Mouse (Mus musculus): ENCODE data around the gene Morn1.

The Morn1 gene

DNA sequence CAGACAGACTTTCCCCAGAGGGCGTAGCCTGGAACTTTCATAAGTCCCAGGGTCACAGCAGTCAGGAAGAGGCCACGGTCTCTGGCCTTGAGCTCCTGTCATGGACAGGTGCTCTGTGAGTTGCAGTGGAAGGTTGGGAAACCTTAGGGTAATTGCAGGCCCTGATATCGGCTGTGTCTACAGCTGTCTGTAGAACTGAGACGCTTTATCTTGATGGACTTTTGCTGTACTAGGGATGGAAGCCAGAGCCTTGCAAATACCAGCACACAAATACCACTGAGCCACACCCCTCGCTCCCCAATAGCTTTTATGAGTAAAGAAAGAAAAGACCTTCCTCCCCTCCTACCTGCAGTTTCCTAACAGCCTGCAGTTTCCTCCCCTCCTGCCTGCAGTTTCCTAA is 34.2 kb downstream of the Morn1 start:
- DNase-seq, result no peak

DNA sequence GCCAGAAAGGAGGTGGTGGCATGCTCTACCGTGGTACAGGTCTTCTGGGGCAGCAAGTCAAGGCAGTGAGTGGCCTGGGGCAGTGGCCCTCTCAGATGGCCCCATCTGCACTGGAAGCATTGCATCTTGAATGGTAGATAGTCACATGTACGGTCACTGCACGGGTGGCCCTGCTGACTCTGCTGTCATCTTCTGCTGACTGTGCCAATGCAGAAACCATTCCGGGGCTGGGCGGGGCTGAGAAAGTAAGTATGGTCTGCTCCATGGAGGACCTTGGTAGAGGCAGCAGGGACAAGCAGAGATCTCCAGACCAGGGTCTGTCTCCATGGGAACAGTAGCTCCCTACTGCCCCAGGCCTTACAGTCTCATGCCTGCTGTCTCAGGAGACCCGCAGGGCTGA is 34.8 kb downstream of the Morn1 start:
- no peak for DNase-seq

DNA sequence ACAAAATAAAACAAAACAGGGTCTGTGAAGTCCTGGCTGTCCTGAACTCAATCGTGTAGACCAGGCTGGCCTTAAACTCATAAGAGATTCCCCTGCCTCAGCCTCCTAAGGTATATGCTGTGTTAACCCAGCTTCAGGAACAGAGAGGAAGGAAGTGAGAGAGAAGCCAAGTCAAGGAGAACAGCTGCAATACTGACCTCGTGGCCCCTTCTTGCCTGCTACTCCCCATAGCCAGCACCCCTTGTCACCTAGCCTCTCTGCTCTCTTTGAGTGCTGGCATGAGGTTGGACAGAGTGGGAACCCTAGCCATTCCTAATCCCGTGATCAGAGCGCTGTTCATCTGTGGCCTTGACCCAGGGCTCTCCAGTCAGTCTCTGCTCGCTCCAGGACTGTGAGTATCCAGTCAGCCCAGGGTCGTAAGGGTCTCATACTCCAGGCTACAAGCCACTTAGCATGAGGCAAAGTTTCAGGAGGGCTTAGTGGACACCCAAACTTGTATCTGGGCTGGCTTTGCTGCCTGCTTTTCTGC is 35.6 kb downstream of the Morn1 start:
- DNase-seq, result no peak

DNA sequence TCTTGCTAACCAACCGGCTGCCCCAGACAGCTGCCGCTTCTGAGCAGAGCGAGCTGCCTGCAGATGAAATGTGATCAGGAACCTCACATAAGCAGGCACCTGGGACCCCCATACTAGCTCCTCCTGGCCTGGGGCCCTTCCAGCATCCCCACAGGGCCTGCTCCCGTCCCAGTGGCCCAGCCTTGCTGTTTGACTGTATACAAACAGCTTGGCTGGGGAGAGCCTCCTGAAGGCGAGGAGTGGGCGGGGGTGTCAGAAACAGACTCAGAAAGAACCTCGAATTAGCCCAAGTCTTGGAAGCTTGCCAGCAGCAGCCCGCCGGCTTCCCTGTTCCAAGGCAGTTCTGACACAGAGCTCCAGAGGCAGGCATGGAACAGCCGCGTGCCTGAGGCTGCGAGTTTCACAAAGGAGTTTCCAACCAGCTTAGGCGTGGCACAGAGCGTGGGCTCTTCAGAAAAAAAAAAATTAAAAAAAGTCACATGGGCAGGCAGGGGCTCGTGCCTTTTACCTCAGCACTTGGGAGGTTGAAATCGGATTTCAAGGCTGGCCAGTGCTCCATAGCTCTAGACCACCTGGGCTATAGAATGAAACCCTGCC is 36.2 kb downstream of the Morn1 start:
- peak; percentile 67 to 80 for DNase-seq

DNA sequence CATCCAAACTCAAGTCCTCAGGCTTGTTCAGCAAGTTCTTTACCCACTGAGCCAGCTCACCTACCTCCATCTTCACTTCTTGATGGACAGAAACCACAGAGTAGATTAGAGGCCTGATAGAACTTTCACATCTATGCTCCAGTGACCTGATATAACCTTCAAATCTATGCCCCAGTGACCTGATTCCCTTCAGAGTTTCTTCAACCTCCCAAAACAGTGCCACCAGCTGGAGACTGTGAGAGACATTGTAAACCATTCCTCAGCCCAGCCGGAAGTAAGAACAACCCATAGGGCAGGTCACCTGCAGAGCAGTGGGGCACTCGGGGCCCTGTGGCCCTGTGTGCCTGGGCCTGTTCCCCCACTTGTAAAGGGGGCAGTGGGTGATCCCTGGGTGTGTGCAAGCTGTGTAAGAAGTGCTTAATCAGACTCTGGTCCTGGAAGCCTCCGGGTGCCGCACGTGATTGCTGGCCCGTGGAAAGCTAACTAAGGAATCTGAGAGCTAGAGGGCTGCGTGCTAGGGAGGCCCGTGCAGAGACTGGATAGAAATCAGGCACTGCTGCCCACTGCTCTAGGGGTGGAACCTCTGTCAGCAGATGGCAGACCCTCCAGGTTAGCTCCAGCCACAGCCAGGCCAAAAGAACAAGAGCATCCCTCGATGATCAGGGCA is 37.6 kb downstream of the Morn1 start:
- DNase-seq, result no peak

DNA sequence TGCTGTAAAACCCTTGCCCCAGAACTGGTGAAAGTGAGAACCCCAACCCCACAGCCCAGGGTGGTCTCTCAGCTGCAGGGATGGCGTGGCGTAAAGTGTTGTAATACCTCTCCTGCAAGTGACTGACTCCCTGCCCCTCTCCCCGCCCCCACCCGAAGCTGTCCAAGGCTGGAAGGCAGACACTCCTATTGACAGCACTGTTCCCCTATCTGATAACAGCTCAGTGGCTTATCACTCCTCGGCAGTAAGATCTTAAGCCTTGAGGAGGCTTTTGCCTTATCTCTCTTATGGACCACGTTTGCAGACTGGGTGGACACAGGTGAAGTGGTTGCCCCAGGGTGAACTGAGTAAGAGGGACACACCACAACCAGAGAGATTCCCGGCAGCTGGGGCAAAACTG is 38.9 kb downstream of the Morn1 start:
- no peak for DNase-seq

DNA sequence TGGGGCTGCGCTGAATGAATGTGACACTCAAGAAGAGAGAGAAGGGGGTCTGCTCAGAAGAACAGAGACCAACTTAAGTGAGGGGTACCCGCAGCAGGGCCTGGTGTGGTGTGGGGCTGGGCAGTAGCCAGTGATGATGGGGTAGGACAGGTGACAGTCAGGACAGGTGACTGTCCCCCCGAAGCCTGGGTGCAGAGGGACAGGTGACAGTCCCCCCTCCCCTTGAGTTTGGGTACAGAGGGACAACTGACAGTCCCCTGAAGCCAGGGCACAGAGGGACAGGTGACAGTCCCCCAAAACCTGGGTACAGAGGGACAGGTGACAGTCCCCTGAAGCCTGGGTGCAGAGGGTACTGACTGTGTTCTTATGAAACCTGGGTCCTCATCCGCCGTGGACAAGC is 39.8 kb downstream of the Morn1 start:
- DNase-seq, result no peak

DNA sequence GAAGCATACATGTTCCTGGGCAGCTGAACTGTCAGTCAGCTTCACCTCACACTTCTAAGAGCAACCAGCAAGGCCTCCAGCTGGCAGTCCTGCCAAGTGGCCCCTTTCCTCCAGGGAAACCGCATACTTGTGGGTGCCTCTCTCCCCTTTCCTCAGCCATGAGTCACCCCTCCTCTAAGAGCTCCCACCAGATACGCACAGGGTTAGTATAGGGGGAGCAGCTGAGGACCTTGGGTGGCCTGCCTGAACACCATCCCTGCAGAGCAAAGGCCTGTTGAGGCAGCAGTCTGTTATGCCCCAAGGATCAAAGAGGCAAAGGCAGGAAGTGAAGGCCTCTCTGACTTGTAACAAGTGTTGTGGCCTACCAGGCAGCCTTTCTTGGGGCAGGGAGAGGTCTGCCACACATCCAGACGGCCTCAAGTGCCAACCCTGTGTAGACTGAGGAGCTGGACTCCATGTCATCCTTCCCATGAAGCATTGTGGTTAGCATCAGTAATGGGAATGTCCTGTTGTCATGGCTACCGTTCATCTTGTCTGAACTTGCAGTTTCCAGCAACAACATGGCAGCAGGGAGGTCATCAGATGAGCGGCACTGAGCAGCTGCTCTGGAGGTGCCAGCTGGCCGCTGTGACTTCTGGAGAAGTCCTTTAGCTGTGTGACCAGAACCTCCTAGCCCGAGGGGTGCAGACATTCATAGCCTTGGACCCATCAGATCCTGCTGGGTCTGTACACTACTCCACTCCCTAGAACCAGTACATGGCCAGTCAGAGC is 40.4 kb downstream of the Morn1 start:
- DNase-seq, result no peak

DNA sequence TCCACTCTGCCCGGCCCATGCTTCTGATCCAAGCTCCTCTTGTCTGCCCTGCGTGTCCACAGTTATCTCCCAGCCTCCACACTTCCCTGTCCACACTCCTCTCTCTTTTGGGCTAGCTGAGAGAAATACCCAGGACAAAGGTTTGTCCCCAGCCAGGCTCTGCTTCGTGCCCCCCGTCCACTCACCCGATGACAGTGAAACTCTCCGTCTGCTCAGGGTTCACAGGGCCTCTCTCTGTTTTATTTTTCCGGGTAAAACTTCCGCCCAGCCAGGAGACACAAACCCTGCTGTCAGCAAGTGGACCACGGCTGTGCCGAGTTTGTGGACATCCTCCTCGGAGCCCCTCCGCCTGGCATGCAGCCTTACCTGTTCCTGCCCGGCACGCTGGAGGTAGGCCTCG is 42.0 kb downstream of the Morn1 start:
- no peak for DNase-seq

DNA sequence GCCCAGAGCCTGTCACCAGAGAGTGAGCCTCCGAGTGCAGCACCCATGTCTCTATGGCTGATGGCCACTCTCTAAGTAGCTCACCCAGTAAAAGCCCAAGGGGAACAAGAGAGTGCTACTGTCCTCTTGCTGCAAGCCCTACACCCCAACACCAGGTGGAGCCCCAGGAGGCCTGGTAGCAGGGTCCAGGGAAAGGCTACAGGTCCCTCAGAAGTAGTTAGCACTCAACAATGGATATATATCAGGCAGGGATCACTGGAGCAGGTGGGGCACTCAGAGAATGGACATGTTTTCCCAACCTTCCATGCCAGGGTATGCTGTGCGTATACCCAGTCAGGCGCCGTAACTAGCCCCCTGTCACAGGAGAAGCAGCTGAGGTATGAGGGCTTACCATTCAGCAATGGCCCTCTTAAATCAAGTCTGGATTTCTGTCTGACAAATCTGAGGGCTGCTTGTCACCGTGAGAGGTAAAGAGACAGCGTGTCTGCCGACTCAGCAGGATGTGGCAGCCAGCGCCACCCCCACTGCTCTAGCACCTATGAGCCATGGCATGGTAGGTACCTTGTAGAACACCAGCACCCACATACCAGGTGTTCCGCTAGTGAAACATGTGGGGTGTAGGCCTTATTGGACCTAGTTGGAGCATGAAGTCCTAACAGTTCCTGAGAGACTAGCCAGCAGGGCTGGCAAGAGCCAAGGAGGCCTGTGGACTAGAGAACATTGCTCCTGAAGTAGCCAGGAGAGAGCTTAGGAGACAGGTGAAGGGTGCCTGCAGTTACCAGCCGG is 42.9 kb downstream of the Morn1 start:
- no peak for DNase-seq

DNA sequence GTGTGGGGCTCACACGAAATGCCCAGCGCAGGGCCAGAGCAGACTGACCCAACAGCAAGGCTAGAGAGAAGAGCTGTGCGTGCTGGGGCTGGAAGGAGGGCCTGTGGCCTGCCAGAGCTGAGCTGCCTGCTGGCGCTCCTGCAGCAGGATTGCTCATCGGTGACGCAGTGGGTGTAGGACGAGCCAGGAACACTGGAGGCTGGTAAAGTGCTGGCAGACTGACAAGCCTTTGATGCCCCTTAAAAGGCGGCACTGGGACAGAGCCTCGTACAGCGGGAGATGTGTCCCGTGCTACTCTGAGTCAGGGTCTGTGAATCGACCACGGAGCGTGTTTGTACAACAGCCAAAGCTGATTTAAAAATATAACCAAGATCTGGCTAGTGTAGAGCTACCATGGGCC is 43.6 kb downstream of the Morn1 start:
- DNase-seq, result peak; percentile 87 to 88

DNA sequence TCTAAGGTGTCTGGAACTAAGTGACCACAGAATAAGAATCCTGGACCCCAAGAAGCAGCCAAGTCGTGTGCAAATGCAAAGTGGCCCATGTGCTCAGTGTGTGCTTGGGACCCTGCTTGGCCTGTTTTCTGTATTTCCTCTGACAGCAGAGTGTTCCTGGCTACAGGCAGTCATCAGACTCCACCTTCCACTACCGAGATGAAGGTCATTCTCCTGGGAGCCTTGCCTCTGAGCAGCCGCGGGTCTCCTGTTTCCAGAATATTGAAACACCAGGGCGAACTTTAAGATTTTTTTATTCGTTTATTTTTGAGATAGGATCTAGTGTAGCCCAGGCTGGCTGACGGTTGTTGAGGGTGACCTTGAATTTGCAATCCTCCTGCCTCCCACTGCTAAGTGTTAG is 44.2 kb downstream of the Morn1 start:
- DNase-seq, result no peak

DNA sequence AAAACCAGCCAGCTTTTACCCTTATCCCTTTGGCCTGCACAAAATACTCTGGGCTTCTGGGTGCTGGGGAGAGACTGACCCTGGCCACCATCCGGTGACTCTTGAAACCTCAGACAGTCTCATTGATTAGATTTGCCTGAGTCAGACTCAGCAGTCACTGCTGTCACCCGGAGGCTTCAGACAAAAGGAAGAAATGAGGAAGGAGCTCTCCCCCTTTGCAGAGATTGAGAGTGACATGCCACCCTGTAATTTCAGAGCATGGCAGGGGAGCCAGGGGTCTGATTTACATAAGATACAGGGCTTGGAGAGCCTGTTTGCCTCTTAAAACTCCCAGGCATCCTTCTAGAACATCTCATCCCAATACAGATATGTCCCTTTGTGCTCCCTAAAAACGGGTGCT is 46.8 kb downstream of the Morn1 start:
- DNase-seq, result no peak

DNA sequence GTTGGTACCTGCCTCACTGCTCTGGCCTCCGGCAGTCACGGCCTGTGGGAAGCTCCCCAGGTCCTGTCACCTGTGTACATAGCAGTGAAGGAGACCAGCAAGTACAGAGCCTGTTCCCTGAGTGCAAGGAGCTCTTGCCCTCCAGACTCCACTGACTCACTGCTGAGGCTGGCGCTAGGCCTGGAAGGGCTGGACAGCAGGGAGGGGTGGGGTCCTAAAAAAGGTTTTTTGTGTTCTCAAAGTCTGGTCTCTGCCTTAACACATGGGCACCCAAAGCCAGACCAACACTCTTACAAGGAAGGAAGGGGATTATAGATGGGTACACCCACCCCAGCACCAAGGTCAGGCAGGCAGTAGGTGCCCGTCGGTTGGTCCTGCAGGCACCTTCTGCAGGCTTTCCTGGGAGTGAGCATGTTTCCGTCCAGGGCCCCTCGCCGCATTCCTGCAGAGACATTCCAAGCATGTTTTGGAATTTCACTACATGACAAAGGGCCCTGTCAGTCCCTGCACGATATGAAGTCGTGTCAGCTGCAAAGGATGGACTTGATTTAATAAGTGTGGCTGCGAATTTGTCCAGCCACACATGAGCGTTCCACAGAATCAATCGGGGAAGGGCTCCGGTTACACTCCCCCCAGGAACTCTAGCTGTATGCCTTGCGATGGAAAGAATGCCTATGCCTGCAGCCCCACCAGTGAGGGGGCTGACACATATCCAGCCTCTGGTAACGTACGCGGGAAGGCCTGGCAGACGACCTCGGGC is 47.5 kb downstream of the Morn1 start:
- peak in 1 of 2 experiments; percentile 29 for DNase-seq

DNA sequence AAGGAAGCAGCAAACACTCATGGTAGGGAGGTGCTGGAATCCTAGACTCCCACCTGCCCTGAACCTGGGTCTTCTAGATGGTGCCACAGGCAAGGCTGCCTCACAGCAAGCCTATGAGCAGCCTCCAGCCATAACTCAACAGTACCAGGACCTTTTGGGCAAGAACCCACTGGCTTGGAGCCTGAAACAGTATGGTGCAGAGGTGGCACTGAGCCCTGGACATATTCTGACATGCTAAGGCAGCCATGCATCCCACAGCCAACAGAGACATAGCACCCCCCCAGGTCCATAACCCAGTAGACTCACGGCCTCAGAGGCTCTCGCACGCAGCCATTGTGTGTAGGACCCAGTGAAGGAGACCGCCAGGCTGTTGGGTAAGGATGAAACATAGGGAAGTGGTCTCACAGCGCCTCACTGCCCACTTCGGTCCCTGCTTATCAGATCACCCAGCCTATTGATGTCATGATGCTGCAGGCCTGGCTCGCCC is 48.4 kb downstream of the Morn1 start:
- peak in 1 of 2 experiments; percentile 40 for DNase-seq

DNA sequence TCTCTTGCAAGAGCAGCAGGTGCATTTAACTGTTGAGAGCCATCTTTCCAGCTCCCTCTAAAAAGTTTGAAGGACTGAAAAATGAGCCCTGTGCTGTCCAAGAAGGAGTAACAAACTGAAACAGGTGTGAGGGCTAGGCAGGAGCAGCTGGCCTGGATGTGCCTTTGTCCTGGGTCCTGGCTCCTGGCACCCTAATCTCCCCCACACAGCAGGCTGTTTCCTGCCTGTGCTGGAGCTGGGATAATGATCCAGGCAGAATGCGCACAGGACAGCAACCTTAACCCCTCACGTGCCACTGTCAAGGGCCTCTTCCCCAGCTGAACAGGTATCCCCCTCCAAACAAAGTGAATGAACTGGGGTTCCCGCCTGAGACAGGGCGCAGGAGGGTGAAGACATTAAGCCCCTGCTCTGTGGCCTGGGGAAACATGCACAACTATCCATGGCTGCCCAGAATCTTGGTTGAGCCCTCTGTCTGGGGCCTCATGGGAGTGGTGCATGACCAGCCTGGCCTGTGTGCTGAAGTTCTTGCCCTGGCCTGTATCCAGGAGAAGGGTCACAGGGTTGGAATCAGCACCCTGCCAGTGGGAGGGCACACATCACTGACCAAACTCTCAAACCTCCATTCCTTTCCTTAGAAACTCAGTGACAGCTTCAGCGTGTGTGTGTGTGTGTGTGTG is 49.7 kb downstream of the Morn1 start:
- DNase-seq, result no peak

DNA sequence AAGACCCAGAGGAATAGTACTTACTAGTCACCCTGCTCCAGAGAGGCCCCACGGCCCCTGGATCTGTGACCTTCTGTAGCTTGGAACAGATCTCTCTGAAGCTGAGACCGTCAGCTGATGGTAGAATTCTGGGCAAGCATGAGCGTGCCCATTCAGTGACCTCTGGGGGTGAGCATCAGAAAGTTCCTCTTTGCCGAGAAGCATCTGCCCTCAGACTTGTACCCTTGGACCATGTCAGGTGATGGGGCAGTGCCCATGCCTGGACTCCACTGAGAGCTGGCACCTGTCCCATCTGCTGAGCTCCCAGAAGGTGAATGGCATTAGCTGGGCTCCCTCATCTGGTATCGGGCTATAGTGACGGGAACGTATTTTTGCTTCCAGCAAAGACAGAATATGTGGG is 51.5 kb downstream of the Morn1 start:
- DNase-seq, result peak; percentile 61 to 76

DNA sequence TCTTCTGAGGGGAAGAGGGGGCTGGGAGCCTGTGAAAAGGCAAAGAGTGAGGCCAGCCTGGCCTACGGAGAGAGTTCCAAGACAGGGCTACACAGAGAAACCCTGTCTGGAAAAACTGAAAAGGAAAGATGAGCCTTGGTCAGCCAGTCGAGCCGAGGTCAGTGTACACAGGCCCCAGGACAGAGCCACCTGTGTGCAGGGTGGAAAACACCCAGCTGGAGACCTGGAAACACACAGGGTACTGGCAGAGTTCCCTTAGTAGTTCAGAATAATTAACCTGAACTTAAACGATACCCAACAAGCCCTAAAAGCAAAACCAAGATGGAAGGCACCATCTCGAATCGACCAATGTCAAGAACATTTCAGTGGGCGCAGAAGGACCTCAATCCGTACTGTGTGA is 52.1 kb downstream of the Morn1 start:
- DNase-seq, result peak in 1 of 2 experiments; percentile 14

DNA sequence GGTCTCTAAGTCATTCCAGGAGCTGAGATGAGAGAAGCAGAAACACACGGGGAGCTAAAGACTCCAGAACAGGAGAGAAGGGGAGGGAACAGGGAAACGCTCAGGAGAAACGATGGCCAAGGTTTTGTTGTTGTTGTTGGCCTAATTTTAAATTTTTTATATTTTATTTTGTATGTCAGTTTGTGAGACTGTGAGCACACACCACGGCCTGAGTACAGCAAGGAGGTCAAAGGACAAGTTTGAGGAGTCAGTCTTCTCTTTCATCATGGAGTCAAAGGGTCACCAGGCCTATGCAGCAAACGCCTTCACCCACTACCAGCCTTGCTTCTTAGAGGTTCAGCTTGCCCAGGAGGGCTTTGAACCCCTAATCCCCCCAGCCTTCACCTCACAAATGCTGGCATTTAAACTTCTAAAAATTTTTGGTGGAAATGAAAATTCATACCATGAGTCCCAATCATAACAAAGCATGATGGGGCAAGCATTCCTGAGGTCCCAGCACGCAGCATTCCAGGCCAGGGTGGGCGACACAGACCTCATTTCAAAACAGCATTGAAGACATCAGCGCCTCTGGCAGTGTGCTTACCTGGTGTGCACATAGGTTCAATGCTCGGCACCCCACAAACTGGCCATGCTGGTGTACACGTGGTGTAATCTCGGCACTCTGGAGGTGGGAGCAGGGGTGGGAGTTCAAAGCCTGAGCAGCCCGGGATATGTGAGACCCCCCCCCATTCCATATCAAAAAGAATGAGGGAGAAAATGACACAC is 53.1 kb downstream of the Morn1 start:
- peak in 1 of 2 experiments; percentile 14 for DNase-seq

DNA sequence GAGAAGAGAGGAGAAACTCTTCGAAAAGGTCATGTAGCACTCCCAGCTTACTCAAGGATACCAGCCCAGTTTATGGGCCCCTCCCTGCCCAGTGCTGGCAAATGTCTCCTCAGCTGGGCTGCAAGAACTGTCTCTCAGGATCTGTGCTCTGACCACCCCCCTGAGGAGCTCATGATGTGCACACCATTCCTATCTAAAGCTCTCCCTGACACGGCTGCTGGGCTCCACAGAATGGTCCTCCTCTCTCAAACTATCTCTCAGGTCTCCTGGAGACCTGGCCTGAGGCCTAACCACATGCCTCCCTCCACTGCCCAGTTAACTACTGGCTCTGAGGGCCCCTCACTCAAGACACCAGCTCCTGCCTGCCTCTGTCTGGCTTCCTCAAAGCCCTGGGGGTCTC is 53.8 kb downstream of the Morn1 start:
- DNase-seq, result peak in 1 of 2 experiments; percentile 18

DNA sequence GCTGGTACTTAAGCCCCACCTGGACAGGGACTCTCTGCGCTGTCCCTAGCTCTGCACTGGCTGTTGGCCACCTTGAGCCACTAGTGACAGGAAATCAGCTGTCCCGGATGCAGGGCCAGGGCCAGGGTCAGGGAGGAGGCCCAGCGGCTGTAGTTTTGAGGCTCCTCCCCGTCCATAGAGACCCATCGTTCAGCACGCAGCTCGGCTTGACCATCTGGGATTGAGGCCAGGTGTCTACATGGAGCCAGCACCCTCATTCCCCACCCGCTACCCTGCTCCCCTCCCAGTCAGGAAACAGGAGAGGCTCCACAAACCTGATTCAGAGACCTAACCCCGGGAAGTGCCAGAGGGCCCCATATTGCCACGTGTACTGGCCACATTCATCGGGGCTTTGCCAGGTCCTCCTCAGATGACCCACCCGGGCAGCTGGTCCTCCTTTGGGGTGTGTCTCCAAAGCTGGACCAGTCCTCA is 54.5 kb downstream of the Morn1 start:
- DNase-seq, result peak; percentile 48 to 50

Data from cerebellum, postnatal 25 days (tissue).